Mouse (Mus musculus) layer of hippocampus, postnatal 14 days (tissue): ENCODE results near the gene Olfr307. TPM values are rescaled to one million over a fixed set of nuclear protein-coding genes. Genes with fewer than 3 reads are reported as not detected.
"Not testable (repeated sequence)": the region's sequence is repeated elsewhere in the genome, so short reads cannot be mapped to it uniquely, and the experiment has no call there.

ENCODE experiments used
- DNase-seq, 2 experiments: peaks; one replicate each; pipeline ENCODE4 v3.0.0; 2021 to 2022; ENCODE audit warnings: low spot score in 2 of 2, mixed read lengths in 1 of 2
- long read RNA-seq, 2 experiments: library from polyadenylated mRNA; stranded (forward); transcript quantifications; one replicate each; pipeline ENCODE4 v2.0.0; 2021
- microRNA-seq, 2 experiments: library from miRNA; unstranded; fragments of <30 nt; microRNA quantifications; one replicate each; pipeline ENCODE4 v1.2.0; 2021
- total RNA-seq, 2 experiments: library from RNA; stranded (reverse); gene quantifications; 2 replicates each; pipeline ENCODE4 v1.2.3; 2021

Gene Olfr307
- not detected for total RNA-seq
- long read RNA-seq, experiment 1: 0 reads
- long read RNA-seq, experiment 2: 0 reads

- no peak for DNase-seq
Observed at GRCm38 (mm10) chr7:86337486-86337885, at the start of gene Olfr307. Olfr307 (minus strand) TSS chr7:86337586.

- DNase-seq: no peak
Observed at GRCm38 (mm10) chr7:86386558-86386957, 49.2 kb upstream of the Olfr307 start, which contains the start of gene Olfr304. Olfr304 (minus strand) TSS chr7:86386658.

DNA sequence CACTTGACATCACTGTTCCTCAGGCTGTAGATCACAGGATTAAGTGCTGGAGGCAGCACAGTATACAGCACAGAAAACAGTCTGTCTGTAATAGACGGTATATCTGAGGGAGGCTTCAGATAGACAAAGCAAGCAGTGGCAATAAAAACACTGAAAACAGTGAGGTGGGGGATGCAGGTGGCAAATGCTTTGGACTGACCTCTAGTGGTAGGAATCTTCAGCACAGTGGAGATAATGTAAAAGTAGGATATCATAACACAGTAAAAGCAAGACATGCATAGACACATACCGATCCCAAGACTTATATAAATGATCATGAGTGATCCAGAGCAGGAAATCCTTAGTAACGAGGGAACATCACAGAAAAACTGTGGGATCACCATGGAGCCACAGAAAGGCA, 48.4 kb upstream of the Olfr307 start:
- no peak for DNase-seq

DNA sequence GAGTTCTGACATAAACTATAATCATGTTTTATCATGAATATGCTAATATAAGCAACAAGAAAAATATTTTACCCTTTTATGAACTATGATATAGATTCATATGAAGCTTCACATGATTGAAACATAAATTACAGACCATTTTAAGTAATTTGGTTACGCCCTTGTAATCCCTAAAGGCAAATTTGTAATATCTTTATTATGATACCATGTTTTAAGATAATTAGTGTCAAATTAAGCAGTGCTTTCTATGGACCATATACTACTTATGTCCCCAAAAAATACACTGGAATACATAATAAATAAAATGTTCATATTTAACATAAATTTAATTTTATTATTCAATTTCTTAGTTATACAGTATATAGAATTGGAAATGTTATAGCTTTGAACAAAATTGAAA, 29.4 kb upstream of the Olfr307 start, which contains the start of gene Olfr305:
Gene Olfr305 (minus strand): TSS at position 101 of the 400 bp plus-strand sequence.
- no peak for DNase-seq

GRCm38 (mm10) chr7:86346296-86346695, 8.9 kb upstream of the Olfr307 start:
- not testable (repeated sequence) for DNase-seq

GRCm38 (mm10) chr7:86344253-86344652, 6.9 kb upstream of the Olfr307 start:
- no peak for DNase-seq

DNA sequence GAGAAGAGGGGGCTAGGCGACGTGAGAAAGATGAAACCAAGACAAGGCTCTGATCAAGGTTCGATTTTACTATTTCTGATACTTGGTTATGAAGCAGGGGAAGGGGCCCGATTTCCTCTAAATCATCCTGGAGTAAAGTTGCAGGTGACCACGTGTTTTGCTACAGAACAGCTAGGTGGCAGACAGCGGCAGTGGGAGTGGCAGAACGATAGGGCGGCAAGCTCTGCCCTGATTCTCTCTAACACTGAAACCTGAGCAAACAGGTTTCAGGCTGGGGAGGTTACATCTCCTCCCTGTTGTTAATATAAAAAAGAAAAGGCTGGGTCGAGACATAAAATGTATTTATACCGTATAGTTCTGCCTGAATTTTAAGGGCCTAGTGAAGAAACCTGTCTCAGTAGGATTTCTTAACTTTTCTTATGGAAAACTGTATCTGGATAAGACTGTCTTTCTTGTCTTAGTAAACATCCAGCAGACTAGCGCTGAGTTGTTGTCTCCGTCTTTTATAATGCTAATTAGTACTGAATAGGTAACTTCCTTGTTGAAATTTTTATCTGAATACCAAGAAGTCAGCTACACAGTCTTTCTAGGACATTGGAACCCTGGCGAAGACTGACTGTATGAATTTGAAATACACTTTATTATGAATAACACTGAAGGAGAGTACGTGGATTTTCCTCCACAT, 5.6 kb upstream of the Olfr307 start:
- no peak for DNase-seq

GRCm38 (mm10) chr7:86325530-86325929, 11.9 kb downstream of the Olfr307 start, which contains the start of gene Olfr308:
Olfr308 (minus strand) TSS chr7:86325630.
- DNase-seq: no peak

DNA sequence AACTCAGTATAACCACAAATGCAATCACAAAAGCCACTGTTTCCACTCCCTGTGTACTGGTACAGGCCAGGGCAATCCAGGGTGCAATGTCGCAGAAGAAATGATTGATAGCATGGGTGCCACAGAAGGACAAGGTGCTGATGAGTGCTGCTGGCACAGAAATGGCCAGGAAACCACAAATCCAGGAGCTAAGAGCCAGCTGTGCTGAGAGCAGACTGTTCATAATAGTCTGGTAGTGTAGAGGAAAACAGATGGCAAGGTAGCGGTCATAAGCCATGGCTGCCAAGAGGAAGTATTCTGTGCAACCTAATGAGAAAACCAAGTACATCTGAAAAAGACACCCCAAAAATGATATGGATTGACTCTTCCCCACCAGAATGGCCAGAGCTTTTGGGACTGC, 16.1 kb downstream of the Olfr307 start:
- no peak for DNase-seq

DNA sequence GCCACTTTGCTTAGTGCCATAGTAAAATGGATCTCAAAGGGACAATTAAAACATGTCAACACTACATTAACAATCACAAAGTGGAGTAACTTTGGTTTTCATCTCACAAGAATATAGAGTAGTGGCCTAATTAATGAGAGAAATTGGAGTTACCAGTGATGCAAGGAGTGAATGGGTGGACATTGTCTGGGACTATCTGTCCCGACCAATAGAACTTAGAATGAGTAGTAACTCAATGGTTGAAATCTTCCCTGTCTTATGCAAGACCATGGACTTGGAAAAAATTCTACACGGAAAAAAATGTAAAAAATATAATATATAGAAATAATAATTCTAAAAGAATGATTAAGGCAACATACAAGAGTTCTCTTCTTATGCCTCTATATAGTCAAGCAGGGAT, 23.8 kb downstream of the Olfr307 start, which contains the start of gene Olfr309:
Gene Olfr309 (minus strand): TSS at position 101 of the 400 bp plus-strand sequence.
- no peak for DNase-seq

Small RNAs within 50 kb of the gene (microRNA-seq; reads per million reads assigned to microRNA genes)
- 0 reads per million in 2 experiments for gene Gm23192

Other genes with a start within 250 kb of the Olfr307 start
- not detected for gene Vmn2r75, start 165.8 kb downstream of the Olfr307 start, total RNA-seq
- not detected for gene Vmn2r76, start 91.3 kb downstream of the Olfr307 start, total RNA-seq
- not detected for gene Olfr310, start 60.4 kb downstream of the Olfr307 start, total RNA-seq
- not detected for gene Olfr309, start 23.9 kb downstream of the Olfr307 start, total RNA-seq
- not detected for gene Olfr308, start 12.0 kb downstream of the Olfr307 start, total RNA-seq
- gene Olfr305, start 29.3 kb upstream of the Olfr307 start, total RNA-seq: not detected
- not detected for gene Olfr304, start 49.1 kb upstream of the Olfr307 start, total RNA-seq
- not detected for gene Olfr303, start 60.2 kb upstream of the Olfr307 start, total RNA-seq
- not detected for gene Olfr301, start 66.3 kb upstream of the Olfr307 start, total RNA-seq
- gene Olfr299, start 122.3 kb upstream of the Olfr307 start, total RNA-seq: not detected
- not detected for gene Olfr298, start 154.9 kb upstream of the Olfr307 start, total RNA-seq
- gene Olfr297, start 182.4 kb upstream of the Olfr307 start, total RNA-seq: not detected
- gene Olfr295, start 246.3 kb upstream of the Olfr307 start, total RNA-seq: not detected